8 mouse cellular contexts compared by ENCODE assay signal in the genomic region with DNA sequence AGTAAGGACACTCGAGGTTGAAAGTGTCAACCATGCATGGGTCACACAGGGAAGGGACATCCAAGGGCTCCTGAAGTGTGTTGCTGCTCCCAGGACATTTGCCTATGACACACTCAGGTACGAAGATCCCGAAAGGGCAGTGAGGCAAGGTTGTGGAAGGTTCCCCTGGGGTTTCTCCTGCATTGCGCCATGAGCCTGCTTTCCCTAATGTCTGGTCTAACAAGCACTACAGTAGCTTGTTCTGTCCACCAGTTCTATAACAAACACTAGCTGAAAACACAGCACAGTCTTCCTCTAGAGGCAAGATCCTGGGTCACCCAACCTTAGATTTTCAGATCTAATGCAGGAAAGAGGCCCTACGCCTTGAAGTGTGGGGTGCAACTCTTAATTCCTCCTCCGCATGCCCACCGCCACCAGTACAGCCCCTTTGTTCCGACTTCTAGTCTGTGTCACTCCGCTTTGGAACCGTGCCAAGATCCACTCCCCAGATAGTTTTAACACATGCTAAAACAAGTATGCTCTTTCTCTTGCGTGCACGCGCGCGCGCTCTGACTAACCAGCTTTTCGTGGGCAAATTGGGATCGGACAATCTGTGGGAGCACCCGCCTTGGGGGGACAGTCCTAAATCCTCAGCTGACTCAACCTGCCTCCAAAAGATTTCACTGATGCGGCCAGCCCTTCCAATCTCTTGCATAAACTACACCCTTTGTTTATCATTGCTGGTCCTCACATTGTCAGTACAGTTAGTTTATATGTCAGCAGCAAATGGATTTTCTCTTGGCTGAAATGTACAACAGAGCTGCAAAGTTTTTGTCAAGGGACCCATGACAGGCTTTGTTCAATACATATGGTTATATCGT. TPM values are rescaled to one million over a fixed set of nuclear protein-coding genes. Genes with fewer than 3 reads are reported as not detected.
DNase-seq lines count a peak whose midpoint lies in the region; ATAC-seq and TF ChIP-seq lines count a peak whose summit lies in the region.

No protein-coding gene starts in this region.

- 55% methylated on average over 21 of the region's 21 CpGs for WGBS in embryonic facial prominence, embryonic 15.5 days
- 67% methylated on average over 21 of the region's 21 CpGs for WGBS in heart, embryonic 12.5 days
- 55% methylated on average over 21 of the region's 21 CpGs for WGBS in limb, embryonic 15.5 days

- peaks cover 22% of the 10 kb centered on the region for H3K4me1 ChIP-seq in embryonic facial prominence, embryonic 15.5 days
- H3K4me1 ChIP-seq in heart, embryonic 12.5 days (replicated peaks): peaks cover 65% of the 10 kb centered on the region
- H3K4me1 ChIP-seq in limb, embryonic 15.5 days: peaks cover 16% of the 10 kb centered on the region

- H3K27ac ChIP-seq in layer of hippocampus, adult 2 months: peak overlapping the region; percentile 47; the same call in 1 of the 2 replicates
- peak overlapping the region; percentile 61 for H3K27ac ChIP-seq in embryonic facial prominence, embryonic 15.5 days (replicated peaks)
- peak overlapping the region; percentile 46; the same call in 1 of the 2 replicates for H3K27ac ChIP-seq in heart, embryonic 12.5 days (ENCODE audit: poor library complexity, severe bottlenecking)
- H3K27ac ChIP-seq in limb, embryonic 15.5 days: peak overlapping the region; percentile 54

- H3K36me3 ChIP-seq in embryonic facial prominence, embryonic 15.5 days: no peaks in the 10 kb centered on the region
- H3K36me3 ChIP-seq in heart, embryonic 12.5 days: no peaks in the 10 kb centered on the region
- no peaks in the 10 kb centered on the region for H3K36me3 ChIP-seq in limb, embryonic 15.5 days

- H3K4me3 ChIP-seq in layer of hippocampus, adult 2 months: no peak overlapping the region
- no peak overlapping the region for H3K4me3 ChIP-seq in embryonic facial prominence, embryonic 15.5 days (replicated peaks)
- no peak overlapping the region for H3K4me3 ChIP-seq in heart, embryonic 12.5 days
- no peak overlapping the region for H3K4me3 ChIP-seq in limb, embryonic 15.5 days

- DNase-seq in layer of hippocampus, adult 2 months (ENCODE audit: low spot score in 2 of 2): no peak
- DNase-seq in layer of hippocampus, adult 9-10 months (ENCODE audit: low spot score): no peak
- DNase-seq in cerebellum, adult 9-11 months: no peak

- H3K4me2 ChIP-seq in embryonic facial prominence, embryonic 15.5 days (replicated peaks): peak overlapping the region; percentile 17; the same call in 1 of the 2 replicates
- H3K4me2 ChIP-seq in heart, embryonic 12.5 days: peak overlapping the region; percentile 6; the same call in 1 of the 2 replicates
- peak overlapping the region; percentile 22 for H3K4me2 ChIP-seq in limb, embryonic 15.5 days

- peak; percentile 46; the same call in 1 of the 2 replicates for ATAC-seq in embryonic facial prominence, embryonic 15.5 days (ENCODE audit: insufficient number of reproducible peaks, low FRiP score, low TSS enrichment, low read depth)
- 0 out of 2 replicates have a peak, but pooled peaks have one; percentile 11 for ATAC-seq in heart, embryonic 12.5 days (ENCODE audit: insufficient number of reproducible peaks, low FRiP score)
- no peak for ATAC-seq in limb, embryonic 15.5 days (ENCODE audit: insufficient number of reproducible peaks, low FRiP score, low TSS enrichment, low read depth)
- ATAC-seq in activated CD4-positive, CD25-positive, alpha-beta regulatory T cell, adult 4 months: no peak
- ATAC-seq in frontal cortex, adult (ENCODE audit: low TSS enrichment): no peak

- no peak for TF ChIP-seq CTCF in layer of hippocampus, adult 2 months (conservative IDR thresholded peaks at IDR 0.05)

- no peak overlapping the region for H3K9ac ChIP-seq in embryonic facial prominence, embryonic 15.5 days
- H3K9ac ChIP-seq in heart, embryonic 12.5 days: no peak overlapping the region
- no peak overlapping the region for H3K9ac ChIP-seq in limb, embryonic 15.5 days

- H3K9me3 ChIP-seq in embryonic facial prominence, embryonic 15.5 days (replicated peaks): no peaks in the 10 kb centered on the region
- H3K9me3 ChIP-seq in heart, embryonic 12.5 days (replicated peaks): no peaks in the 10 kb centered on the region
- H3K9me3 ChIP-seq in limb, embryonic 15.5 days: no peaks in the 10 kb centered on the region

- no peaks in the 10 kb centered on the region for H3K27me3 ChIP-seq in embryonic facial prominence, embryonic 15.5 days
- no peaks in the 10 kb centered on the region for H3K27me3 ChIP-seq in heart, embryonic 12.5 days (replicated peaks)
- no peaks in the 10 kb centered on the region for H3K27me3 ChIP-seq in limb, embryonic 15.5 days

RNA-seq across cellular contexts. Expression of a gene that starts 10.0 kb away (rescaled TPM):
- total RNA-seq in layer of hippocampus, adult 2 months (2021): 1 to 10 TPM; 4.4 TPM
- polyA plus RNA-seq in embryonic facial prominence, embryonic 15.5 days (2015; fragmentation: Nextera tagmentation; extraction: Ambion mirVana): 6.5 and 8.8 TPM in 2 replicates
- polyA plus RNA-seq in heart, embryonic 12.5 days (2016; fragmentation: Nextera tagmentation; extraction: Ambion mirVana): 4.7 and 5.1 TPM in 2 replicates
- polyA plus RNA-seq in limb, embryonic 15.5 days (2015; fragmentation: Nextera tagmentation; extraction: Ambion mirVana): 2.2 and 2.6 TPM in 2 replicates
- not detected for polyA plus RNA-seq in activated CD4-positive, CD25-positive, alpha-beta regulatory T cell, adult 4 months (2017; shearing (Covaris generic))

RNA-seq across cellular contexts. Expression of a gene that starts 23.8 kb away (rescaled TPM):
- 100 to 1,000 TPM; 175 to 180 TPM for total RNA-seq in layer of hippocampus, adult 2 months (2021)
- 182 and 192 TPM in 2 replicates for polyA plus RNA-seq in embryonic facial prominence, embryonic 15.5 days (2015; fragmentation: Nextera tagmentation; extraction: Ambion mirVana)
- polyA plus RNA-seq in heart, embryonic 12.5 days (2016; fragmentation: Nextera tagmentation; extraction: Ambion mirVana): 627 and 634 TPM in 2 replicates
- 162 and 186 TPM in 2 replicates for polyA plus RNA-seq in limb, embryonic 15.5 days (2015; fragmentation: Nextera tagmentation; extraction: Ambion mirVana)
- polyA plus RNA-seq in activated CD4-positive, CD25-positive, alpha-beta regulatory T cell, adult 4 months (2017; shearing (Covaris generic)): 100 to 1,000 TPM; 242 to 258 TPM

RNA-seq across cellular contexts. Expression of a gene that starts 49.3 kb away (rescaled TPM):
- not detected for total RNA-seq in layer of hippocampus, adult 2 months (2021)
- polyA plus RNA-seq in embryonic facial prominence, embryonic 15.5 days (2015; fragmentation: Nextera tagmentation; extraction: Ambion mirVana): not detected in 2 replicates
- polyA plus RNA-seq in heart, embryonic 12.5 days (2016; fragmentation: Nextera tagmentation; extraction: Ambion mirVana): not detected in 2 replicates
- not detected in 2 replicates for polyA plus RNA-seq in limb, embryonic 15.5 days (2015; fragmentation: Nextera tagmentation; extraction: Ambion mirVana)
- polyA plus RNA-seq in activated CD4-positive, CD25-positive, alpha-beta regulatory T cell, adult 4 months (2017; shearing (Covaris generic)): not detected

Comparison
In these comparisons a context has a peak if more than half of its experiments do, and no peak if none do; other contexts are left out.
1. ATAC-seq: peak in embryonic facial prominence, embryonic 15.5 days (single experiment) and heart, embryonic 12.5 days (single experiment); none in limb, embryonic 15.5 days (single experiment), activated CD4-positive, CD25-positive, alpha-beta regulatory T cell, adult 4 months (single experiment) and frontal cortex, adult (single experiment).
2. Peak in every context shown above with its lines, with median percentiles within 50 percentile points of each other: H3K27ac ChIP-seq and H3K4me2 ChIP-seq.